Mouse (Mus musculus) embryonic fibroblast, embryonic 13.5 days (primary cell): ENCODE measurements around the gene Crabp2. TPM values are rescaled to one million over a fixed set of nuclear protein-coding genes. Genes with fewer than 3 reads are reported as not detected.

Experiments
- H3K27ac ChIP-seq: 2 replicates; pipeline ENCODE4 v1.5.1; 2012; ENCODE audit warnings: low read length, control low read depth, inconsistent platforms; ENCODE audit not compliant: insufficient read depth
- H3K4me1 ChIP-seq: 2 replicates; pipeline ENCODE4 v1.6.1; 2011; ENCODE audit warnings: low read length; ENCODE audit not compliant: control insufficient read depth, insufficient read depth
- H3K4me3 ChIP-seq: 2 replicates; pipeline ENCODE4 v1.5.1; 2011; ENCODE audit warnings: mild to moderate bottlenecking, control low read depth, low read length; ENCODE audit not compliant: insufficient read depth
- CTCF ChIP-seq: IDR thresholded peaks from 2 replicates; pipeline ENCODE4 v1.5.1; 2011; ENCODE audit warnings: mild to moderate bottlenecking, control low read depth, low read length, moderate library complexity, borderline replicate concordance; ENCODE audit not compliant: insufficient read depth
- POLR2A ChIP-seq: IDR thresholded peaks from 2 replicates; pipeline ENCODE4 v1.6.1; 2011; ENCODE audit warnings: low read depth, mild to moderate bottlenecking, control low read depth, low read length, moderate library complexity
- polyA plus RNA-seq: library from polyadenylated mRNA; stranded (reverse); fragments of >200 nt; gene quantifications from 2 replicates; pipeline ENCODE4 v1.2.4, GENCODE M21; 2011; ENCODE audit warnings: low read depth; ENCODE audit not compliant: missing spikeins, insufficient read length

The Crabp2 gene
- polyA plus RNA-seq, 1 experiment, result 99.8 TPM

DNA sequence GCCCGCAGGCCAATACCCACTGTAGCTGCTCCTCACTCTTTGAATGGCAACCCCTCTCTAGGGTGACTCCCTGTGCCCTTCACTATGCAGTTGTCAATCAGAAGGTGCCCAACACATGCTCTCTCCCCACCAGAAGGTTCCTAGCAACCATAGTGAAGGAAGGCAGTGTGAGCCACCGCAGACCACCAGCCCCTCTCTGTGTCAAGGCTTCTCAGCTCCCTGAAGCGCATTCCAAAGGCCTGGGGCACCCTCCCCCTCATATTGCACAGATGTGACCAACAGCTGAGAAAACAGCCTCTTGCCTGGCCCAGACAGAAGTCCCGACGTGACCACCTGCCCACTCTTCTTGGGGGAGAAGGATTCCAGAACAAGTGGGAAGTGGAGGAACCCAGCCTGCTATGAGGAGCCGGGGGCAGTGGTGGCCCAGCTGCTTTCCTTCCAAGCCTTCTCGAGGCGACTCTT lies 23.8 kb downstream of the Crabp2 start:
- H3K4me1 ChIP-seq, result peaks cover 13% of the 10 kb centered on the region
- peak overlapping the region; percentile 77 for H3K4me3 ChIP-seq
- TF ChIP-seq POLR2A (no peak), CTCF (no peak)
- H3K27ac ChIP-seq, result no peak overlapping the region

DNA sequence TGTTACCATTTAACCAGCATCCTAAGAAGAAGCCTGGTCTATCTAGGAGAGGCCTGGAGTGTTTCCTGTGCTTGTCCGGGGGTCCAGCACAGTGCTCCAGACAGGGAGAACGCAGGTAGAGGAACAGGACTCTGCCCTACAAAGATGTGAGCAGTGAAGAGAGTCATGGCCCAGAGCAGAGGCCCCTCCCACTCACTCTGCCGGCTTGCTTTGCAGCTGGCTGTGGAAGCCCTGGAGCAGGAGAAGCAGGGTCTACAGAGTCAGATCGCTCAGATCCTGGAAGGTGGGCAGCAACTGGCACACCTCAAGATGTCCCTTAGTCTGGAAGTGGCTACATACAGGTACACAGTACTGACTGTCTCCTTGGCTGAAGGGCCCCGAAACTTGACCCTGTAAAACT lies 24.3 kb downstream of the Crabp2 start:
- Histone ChIP-seq H3K27ac (no peak overlapping the region), H3K4me3 (peak overlapping the region; percentile 77), H3K4me1 (peaks cover 13% of the 10 kb centered on the region)
- TF ChIP-seq CTCF, result no peak
- no peak for TF ChIP-seq POLR2A

DNA sequence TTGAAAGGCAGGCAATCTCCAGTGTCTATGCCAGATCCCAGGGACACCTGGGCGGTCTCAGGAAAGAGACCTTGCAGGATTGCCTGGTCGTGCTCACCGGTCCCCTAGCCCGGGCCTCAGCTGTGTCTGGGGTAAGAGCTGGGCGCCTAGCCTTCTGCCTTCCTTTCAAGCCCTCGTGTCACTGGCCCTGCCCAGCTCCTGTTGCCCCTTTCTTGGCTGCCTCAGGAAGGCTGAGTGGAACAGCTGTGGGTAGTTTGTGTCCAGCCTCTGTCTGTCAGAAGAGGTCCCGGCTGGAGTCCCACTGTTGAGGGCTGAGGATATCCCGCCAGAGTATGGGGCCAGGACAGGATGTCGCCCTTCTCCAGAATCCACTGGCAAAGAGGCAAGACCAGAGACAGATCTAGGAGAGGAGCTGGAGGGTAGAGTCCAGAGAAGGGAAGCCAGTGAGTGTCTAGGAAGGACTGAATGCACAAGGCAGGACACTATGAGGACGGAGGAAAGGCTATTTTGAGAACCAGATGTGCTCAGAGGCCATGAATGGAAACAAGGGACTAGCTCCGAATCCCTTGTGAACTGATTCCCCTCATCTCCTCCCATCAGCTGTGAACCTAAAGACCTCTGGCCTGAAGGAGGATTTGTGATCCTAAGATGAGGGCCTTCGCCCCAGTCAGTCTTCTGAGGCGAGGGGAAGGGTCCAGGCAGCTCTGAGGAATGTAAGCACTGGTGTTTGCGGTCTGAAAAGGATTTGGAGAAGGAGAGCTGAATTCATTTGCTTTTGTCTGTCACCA lies 25.3 kb downstream of the Crabp2 start:
- H3K4me3 ChIP-seq, result peak overlapping the region; percentile 77
- TF ChIP-seq CTCF (no peak), POLR2A (no peak)
- peaks cover 13% of the 10 kb centered on the region for H3K4me1 ChIP-seq
- no peak overlapping the region for H3K27ac ChIP-seq

DNA sequence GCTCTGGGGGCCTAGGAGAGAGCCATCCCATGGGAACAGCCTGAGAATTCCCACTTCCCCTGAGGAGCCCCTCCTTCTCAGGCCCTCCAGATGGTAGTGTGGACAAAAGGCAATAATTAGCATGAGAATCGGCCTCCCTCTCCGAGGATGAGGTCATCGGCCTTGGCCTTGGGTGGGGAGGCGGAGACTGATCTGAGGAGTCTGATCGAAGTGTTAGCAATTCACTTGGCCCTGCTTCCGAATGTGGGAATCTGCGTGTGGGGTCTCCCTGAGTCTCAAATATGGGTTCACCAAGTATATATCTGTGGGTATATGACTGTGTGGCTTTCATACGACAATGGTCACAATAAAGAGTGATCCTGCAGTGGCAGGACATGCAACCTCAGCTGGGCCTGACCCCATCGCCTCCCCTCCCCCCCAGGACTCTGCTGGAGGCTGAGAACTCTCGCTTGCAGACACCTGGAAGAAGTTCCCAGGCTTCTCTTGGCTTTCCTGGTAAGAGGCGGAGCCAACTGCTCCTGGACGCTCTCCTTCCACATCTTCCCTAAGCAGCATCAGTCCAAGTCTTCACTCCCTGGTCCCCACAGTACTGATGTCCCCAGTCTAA lies 26.0 kb downstream of the Crabp2 start:
- H3K27ac ChIP-seq, result no peak overlapping the region
- peaks cover 13% of the 10 kb centered on the region for H3K4me1 ChIP-seq
- TF ChIP-seq POLR2A (no peak), CTCF (no peak)
- H3K4me3 ChIP-seq, result peak overlapping the region; percentile 77; the same call in 1 of the 2 replicates

DNA sequence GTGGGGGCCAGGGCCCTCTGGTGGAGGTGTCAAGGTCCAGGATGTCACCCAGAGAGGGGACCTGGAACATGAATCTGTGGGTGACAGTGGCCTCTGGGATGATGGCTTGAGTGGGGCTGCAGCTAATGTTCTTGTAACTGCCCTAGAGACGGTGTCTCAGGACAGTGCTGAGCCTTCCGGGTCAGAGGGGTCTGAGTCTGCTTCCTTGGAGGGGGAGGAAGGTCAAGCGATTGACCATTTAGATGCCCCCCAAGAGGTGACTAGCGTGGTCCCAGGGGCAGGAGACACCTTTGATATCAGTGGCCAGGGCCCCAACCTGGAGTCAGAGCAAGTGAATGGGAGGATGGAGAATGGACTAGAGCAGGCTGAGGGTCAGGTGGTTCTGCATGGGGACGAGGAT lies 31.0 kb downstream of the Crabp2 start:
- H3K4me3 ChIP-seq, result no peak overlapping the region
- peaks cover 18% of the 10 kb centered on the region; the same call in 1 of the 2 replicates for H3K4me1 ChIP-seq
- TF ChIP-seq POLR2A (no peak), CTCF (no peak)
- H3K27ac ChIP-seq, result no peak overlapping the region

DNA sequence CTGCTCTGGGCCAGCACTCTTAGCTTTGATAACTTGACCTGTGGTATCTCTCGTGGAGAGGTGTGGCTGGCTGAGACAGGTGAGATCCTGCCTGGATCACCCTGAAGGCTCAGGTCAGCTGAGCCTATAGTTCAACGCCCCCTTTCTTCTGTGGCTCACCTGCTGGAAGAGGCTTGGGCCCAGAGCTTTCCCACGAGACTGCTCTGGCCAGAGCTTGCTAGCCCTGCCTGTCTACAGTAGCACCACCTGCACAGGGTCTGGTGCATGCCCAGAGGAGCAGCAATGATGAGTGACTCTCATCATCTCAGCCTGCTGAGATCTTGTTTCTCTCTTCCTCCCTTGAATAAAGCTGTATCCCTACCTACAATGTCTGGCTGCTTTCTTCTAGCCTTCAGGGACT lies 31.6 kb downstream of the Crabp2 start:
- H3K27ac ChIP-seq, result no peak overlapping the region
- TF ChIP-seq POLR2A, result no peak
- no peak overlapping the region for H3K4me3 ChIP-seq

DNA sequence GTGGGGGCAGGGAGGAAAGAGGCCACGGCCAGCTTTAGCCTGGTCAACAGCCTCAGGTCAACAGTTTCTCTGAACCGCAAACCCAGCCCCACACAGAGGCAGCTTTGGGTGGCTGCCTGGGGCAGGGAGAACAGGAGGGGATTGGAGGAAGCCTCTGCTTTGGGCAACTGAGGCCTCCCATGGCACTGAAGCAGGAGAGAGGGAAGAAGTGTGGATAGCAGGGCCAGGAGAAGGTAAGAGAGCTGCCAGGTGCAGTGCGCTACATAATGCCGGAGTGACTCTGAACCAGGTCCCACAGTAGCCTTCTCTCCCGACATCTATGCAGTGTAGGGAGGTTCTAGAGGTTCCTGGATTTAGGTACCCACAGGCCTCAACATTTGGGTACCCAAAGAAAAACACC lies 32.3 kb downstream of the Crabp2 start:
- no peak for TF ChIP-seq CTCF
- peaks cover 19% of the 10 kb centered on the region for H3K4me1 ChIP-seq
- H3K4me3 ChIP-seq, result no peak overlapping the region
- H3K27ac ChIP-seq, result no peak overlapping the region

More for the DNA sequence above, 31.6 kb downstream of the Crabp2 start:
- H3K4me1 ChIP-seq, result peaks cover 15% of the 10 kb centered on the region; the same call in 1 of the 2 replicates

DNA sequence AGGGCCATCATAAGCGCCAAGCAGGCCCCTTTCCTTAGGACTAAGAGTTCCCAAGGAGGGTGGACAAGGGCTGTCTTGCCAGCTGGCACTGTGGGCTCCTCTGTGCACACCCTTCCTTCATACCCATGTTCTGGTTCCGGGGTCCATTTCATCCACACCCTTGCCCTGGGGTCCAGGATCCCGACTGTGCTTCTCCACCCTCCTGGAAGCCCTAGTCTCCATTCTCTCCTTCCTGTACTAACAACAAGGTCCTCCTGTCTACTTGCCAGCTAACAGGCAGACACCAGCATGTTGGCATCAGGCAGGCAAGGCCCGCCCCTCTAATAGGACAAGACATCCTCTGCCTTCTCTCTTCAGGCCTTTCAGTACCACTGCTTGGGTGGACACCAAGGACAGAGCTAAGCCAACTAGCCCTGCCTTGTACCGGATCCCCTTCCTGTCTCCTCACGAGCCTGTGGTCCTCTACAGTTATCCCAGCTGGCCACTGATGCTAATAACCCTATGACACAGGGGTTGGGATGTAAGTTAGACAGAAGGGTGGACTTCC lies 32.8 kb downstream of the Crabp2 start:
- peaks cover 19% of the 10 kb centered on the region for H3K4me1 ChIP-seq
- no peak overlapping the region for H3K27ac ChIP-seq
- TF ChIP-seq POLR2A, result no peak
- no peak for TF ChIP-seq CTCF

DNA sequence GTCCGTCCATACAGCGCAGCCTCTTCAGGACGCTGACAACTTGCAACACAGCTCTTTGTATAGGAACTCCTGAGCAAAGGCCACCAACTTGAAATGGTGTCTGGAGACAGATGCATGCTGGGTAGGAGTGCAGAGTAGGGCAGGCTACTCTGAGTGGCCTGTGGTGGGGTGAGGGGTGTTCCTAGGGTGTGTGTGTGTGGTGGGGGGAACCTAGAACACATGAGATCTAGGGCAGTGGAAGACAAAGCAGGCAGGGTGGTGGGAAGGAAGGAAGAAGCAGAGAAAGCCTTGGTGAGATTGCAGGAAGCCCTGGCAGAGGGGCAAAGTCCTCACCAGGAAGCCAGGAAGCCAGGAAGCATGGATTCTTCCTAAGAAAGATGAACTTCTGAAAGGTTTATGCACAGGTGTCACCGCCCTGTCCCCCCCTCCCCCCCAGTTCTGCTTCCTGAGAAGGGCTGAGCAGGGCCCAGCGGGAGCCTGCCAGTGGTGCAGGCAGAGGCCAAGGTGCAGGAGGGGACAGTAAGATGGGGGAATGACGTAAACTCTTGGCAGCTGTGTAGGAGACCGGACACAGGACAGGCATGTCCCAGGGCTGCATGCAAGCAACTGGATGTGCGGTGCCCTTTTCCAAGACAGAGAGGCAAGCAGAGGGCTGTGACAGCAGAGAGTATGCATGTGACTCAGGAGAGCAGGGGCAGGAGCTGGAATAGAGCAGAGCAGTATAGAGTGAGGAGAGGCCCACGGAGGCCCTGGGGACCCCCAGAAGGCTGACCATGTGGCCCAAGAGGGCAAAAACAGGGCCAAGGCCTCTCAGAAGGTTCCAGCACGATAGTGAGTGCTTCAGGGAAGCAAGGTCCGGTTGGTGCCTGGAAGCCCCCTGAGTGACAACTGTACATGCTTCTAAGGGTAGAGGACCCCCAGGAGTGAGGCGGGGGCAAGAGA lies 33.7 kb downstream of the Crabp2 start:
- Histone ChIP-seq H3K4me3 (no peak overlapping the region), H3K4me1 (peaks cover 19% of the 10 kb centered on the region), H3K27ac (peak overlapping the region; percentile 62)
- TF ChIP-seq CTCF (no peak), POLR2A (no peak)

More for the DNA sequence above, 32.8 kb downstream of the Crabp2 start:
- no peak overlapping the region for H3K4me3 ChIP-seq
